Mouse (Mus musculus) C2C12 (cell line): ENCODE measurements around the gene Slc8b1. TPM values are rescaled to one million over a fixed set of nuclear protein-coding genes. Genes with fewer than 3 reads are reported as not detected.

Experiments used
- H3K27me3 ChIP-seq: one replicate; pipeline ENCODE4 v1.6.1; 2011; ENCODE audit not compliant: control insufficient read depth, insufficient read depth, insufficient read length
- H3K36me3 ChIP-seq: one replicate; pipeline ENCODE4 v1.6.1; 2011; ENCODE audit not compliant: control insufficient read depth, insufficient read depth
- H3K4me3 ChIP-seq: one replicate; pipeline ENCODE4 v1.5.1; 2011; ENCODE audit warnings: mild to moderate bottlenecking, control low read depth; ENCODE audit not compliant: poor library complexity, insufficient read depth, severe bottlenecking
- H3K79me2 ChIP-seq: one replicate; pipeline ENCODE4 v1.6.1; 2011; ENCODE audit not compliant: control insufficient read depth, insufficient read depth
- H3K79me3 ChIP-seq: one replicate; pipeline ENCODE4 v1.6.1; 2011; ENCODE audit warnings: low read depth, control low read depth
- H3ac ChIP-seq: one replicate; pipeline ENCODE3; 2011; ENCODE audit warnings: low read depth; ENCODE audit not compliant: control insufficient read depth, insufficient read length
- CEBPB ChIP-seq: IDR thresholded peaks from one replicate; pipeline ENCODE4 v1.6.1; 2011; ENCODE audit warnings: low read depth, mild to moderate bottlenecking, control low read depth, moderate library complexity
- CTCF ChIP-seq: IDR thresholded peaks from one replicate; pipeline ENCODE4 v1.5.1; 2011; ENCODE audit not compliant: control insufficient read depth, insufficient read depth, insufficient read length
- FOSL1 ChIP-seq: IDR thresholded peaks from one replicate; pipeline ENCODE4 v1.8.0; 2011; ENCODE audit warnings: mild to moderate bottlenecking, low read length; ENCODE audit not compliant: poor library complexity, insufficient read depth, severe bottlenecking
- MAX ChIP-seq: IDR thresholded peaks from one replicate; pipeline ENCODE4 v1.6.1; 2011; ENCODE audit warnings: mild to moderate bottlenecking, control low read depth
- MYOD1 ChIP-seq: IDR thresholded peaks from one replicate; pipeline ENCODE4 v1.6.1; 2011; ENCODE audit warnings: low read depth; ENCODE audit not compliant: control insufficient read depth, insufficient read length
- MYOG ChIP-seq: IDR thresholded peaks from one replicate; pipeline ENCODE4 v1.6.1; 2011; ENCODE audit not compliant: control insufficient read depth, insufficient read length; ENCODE audit errors: extremely low read depth
- USF1 ChIP-seq: IDR thresholded peaks from one replicate; pipeline ENCODE4 v1.6.1; 2011; ENCODE audit warnings: low read depth, mild to moderate bottlenecking, control low read depth, moderate library complexity
- polyA plus RNA-seq: library from polyadenylated mRNA; unstranded; fragments of >200 nt; fragmentation: generic; extraction: Trizol; gene quantifications from one replicate; pipeline ENCODE4 v1.2.1, GENCODE M21; 2012; ENCODE audit warnings: missing spikeins

Gene Slc8b1
- polyA plus RNA-seq, 1 experiment = 6.1 TPM

- Histone ChIP-seq H3K27me3 (no peaks in the 10 kb centered on the region), H3K4me3 (no peak overlapping the region), H3K79me2 (peaks cover 84% of the 10 kb centered on the region), H3K36me3 (peaks cover 6% of the 10 kb centered on the region), H3K79me3 (peaks cover 37% of the 10 kb centered on the region), H3ac (no peak overlapping the region)
- TF ChIP-seq MAX (peak; percentile 87), MYOD1 (peak; percentile 61), CEBPB (no peak), FOSL1 (no peak), CTCF (no peak), USF1 (no peak), MYOG (no peak)
Measured at GRCm38 (mm10) chr5:120567253-120567701, 56.3 kb downstream of the Slc8b1 start.

DNA sequence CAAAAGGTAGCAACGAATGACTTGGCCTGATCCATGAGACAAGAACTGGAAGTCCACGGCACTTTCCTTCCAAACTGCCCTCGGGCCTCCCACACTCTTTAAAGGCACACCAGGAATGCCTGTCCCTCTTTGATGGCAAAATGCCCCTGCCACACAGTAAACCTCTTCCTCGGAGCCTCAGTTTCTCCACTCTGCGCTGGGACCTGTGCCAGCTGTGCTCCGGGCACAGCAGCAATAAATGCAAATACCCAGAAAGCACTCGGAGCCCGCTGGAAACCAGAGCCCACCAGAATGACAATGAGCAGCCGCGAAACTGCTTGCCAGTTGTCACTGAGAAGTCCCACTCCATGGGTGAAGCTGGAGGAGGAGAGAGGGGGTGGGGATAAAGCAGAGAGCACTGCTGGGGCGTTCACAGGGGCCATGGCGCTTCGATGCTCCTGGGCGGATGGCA lies 56.8 kb downstream of the Slc8b1 start:
- Histone ChIP-seq H3K4me3 (no peak overlapping the region), H3ac (no peak overlapping the region), H3K27me3 (no peaks in the 10 kb centered on the region), H3K36me3 (peaks cover 6% of the 10 kb centered on the region), H3K79me2 (peaks cover 84% of the 10 kb centered on the region), H3K79me3 (peaks cover 39% of the 10 kb centered on the region)
- TF ChIP-seq CEBPB (no peak), MYOD1 (no peak), USF1 (no peak), MAX (no peak)

DNA sequence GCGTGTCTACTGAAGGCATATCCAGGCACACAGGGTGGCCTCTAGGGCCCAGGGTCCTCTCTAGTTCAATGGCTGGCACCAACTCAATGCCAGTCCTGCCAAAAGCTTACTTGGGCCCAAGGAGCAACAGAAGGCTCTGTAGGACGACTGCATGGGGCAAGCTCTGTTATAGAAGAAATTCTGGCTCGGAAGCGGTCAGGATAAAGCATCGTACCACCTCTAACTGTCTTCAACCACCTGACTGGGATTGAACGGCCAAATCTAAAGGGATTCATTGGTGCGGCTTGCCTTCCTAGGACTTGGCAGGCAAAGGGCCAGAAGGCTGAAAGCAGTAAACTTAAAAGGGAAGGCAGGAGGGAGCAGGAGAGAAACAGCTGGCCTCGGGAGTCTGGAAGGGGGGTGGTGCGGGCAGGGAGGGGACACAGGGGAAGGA lies 57.4 kb downstream of the Slc8b1 start:
- H3ac ChIP-seq = no peak overlapping the region
- no peak overlapping the region for H3K4me3 ChIP-seq
- peaks cover 38% of the 10 kb centered on the region for H3K79me3 ChIP-seq
- peaks cover 8% of the 10 kb centered on the region for H3K36me3 ChIP-seq
- peaks cover 84% of the 10 kb centered on the region for H3K79me2 ChIP-seq
- H3K27me3 ChIP-seq = no peaks in the 10 kb centered on the region
- TF ChIP-seq FOSL1 = no peak

- no peak overlapping the region for H3K4me3 ChIP-seq
- TF ChIP-seq MYOG (no peak), MYOD1 (no peak), CTCF (no peak), FOSL1 (no peak), CEBPB (no peak)
- H3ac ChIP-seq = no peak overlapping the region
Measured at GRCm38 (mm10) chr5:120568964-120569363, 58.0 kb downstream of the Slc8b1 start.

GRCm38 (mm10) chr5:120569791-120570190 lies 58.8 kb downstream of the Slc8b1 start:
- TF ChIP-seq CEBPB = no peak
- no peak for TF ChIP-seq USF1
- no peak for TF ChIP-seq FOSL1
- TF ChIP-seq MAX = no peak
- TF ChIP-seq CTCF = no peak
- TF ChIP-seq MYOG = no peak
- no peak for TF ChIP-seq MYOD1
- no peak overlapping the region for H3ac ChIP-seq
- H3K27me3 ChIP-seq = no peaks in the 10 kb centered on the region
- peaks cover 47% of the 10 kb centered on the region for H3K79me3 ChIP-seq
- H3K4me3 ChIP-seq = no peak overlapping the region
- peaks cover 92% of the 10 kb centered on the region for H3K79me2 ChIP-seq
- H3K36me3 ChIP-seq = peaks cover 16% of the 10 kb centered on the region

More at GRCm38 (mm10) chr5:120568964-120569363, 58.0 kb downstream of the Slc8b1 start:
- H3K27me3 ChIP-seq = no peaks in the 10 kb centered on the region
- peaks cover 13% of the 10 kb centered on the region for H3K36me3 ChIP-seq
- peaks cover 89% of the 10 kb centered on the region for H3K79me2 ChIP-seq
- peaks cover 42% of the 10 kb centered on the region for H3K79me3 ChIP-seq

GRCm38 (mm10) chr5:120570289-120570897 lies 59.4 kb downstream of the Slc8b1 start:
- Histone ChIP-seq H3K36me3 (peaks cover 19% of the 10 kb centered on the region), H3K27me3 (no peaks in the 10 kb centered on the region), H3K79me3 (peaks cover 48% of the 10 kb centered on the region), H3ac (no peak overlapping the region), H3K79me2 (peaks cover 92% of the 10 kb centered on the region), H3K4me3 (no peak overlapping the region)
- TF ChIP-seq USF1 (no peak), CTCF (no peak), CEBPB (no peak), FOSL1 (no peak), MYOG (no peak), MAX (no peak), MYOD1 (no peak)
